Mouse (Mus musculus): ENCODE results near the gene Spib.

- TF ChIP-seq MAFK (IDR thresholded peaks at IDR 0.05; ENCODE audit: insufficient read depth, low read depth, low read length) (no peak), CHD2 (IDR thresholded peaks at IDR 0.05; ENCODE audit: low read depth, low read length) (no peak), ZNF384 (IDR thresholded peaks at IDR 0.05; ENCODE audit: low read depth, low read length) (no peak), ZC3H11A (IDR thresholded peaks at IDR 0.05; ENCODE audit: borderline replicate concordance, low read depth, low read length) (no peak)
These were observed 39.1 kb upstream of the Spib start for GRCm38 (mm10) chr7:44570989-44571388.

Measured in ES-E14 (cell line).